Mouse (Mus musculus) cortical plate, adult 2 months (tissue): ENCODE results near the gene Gar1. TPM values are rescaled to one million over a fixed set of nuclear protein-coding genes. Genes with fewer than 3 reads are reported as not detected.

ENCODE experiments used
- H3K27ac ChIP-seq: fragments of 200-500 bp; 2 replicates; pipeline ENCODE4 v1.5.1; 2012; ENCODE audit warnings: low read length, control low read depth, inconsistent platforms; ENCODE audit not compliant: insufficient read depth
- H3K4me1 ChIP-seq: fragments of 200-500 bp; 2 replicates; pipeline ENCODE4 v1.6.1; 2011; ENCODE audit warnings: low read length; ENCODE audit not compliant: control insufficient read depth, insufficient read depth
- H3K4me3 ChIP-seq: fragments of 200-500 bp; 2 replicates; pipeline ENCODE4 v1.5.1; 2011; ENCODE audit warnings: mild to moderate bottlenecking, low read length, control low read depth; ENCODE audit not compliant: insufficient read depth
- CTCF ChIP-seq: fragments of 200-500 bp; IDR thresholded peaks from 2 replicates; pipeline ENCODE4 v1.5.1; 2011; ENCODE audit warnings: mild to moderate bottlenecking, control low read depth, low read length; ENCODE audit not compliant: insufficient read depth; ENCODE audit errors: extremely low read depth
- POLR2A ChIP-seq: fragments of 200-500 bp; IDR thresholded peaks from 2 replicates; pipeline ENCODE4 v1.6.1; 2011; ENCODE audit warnings: mild to moderate bottlenecking, low read length, control low read depth; ENCODE audit not compliant: insufficient read depth; ENCODE audit errors: extremely low read depth
- polyA plus RNA-seq: library from polyadenylated mRNA; depleted of rRNA; stranded (reverse); fragments of >200 nt; gene quantifications from 2 replicates; pipeline ENCODE4 v1.2.3, GENCODE M21; 2012; rRNA removed

Gene Gar1
- polyA plus RNA-seq: 50.9 and 51.4 TPM in 2 replicates

DNA sequence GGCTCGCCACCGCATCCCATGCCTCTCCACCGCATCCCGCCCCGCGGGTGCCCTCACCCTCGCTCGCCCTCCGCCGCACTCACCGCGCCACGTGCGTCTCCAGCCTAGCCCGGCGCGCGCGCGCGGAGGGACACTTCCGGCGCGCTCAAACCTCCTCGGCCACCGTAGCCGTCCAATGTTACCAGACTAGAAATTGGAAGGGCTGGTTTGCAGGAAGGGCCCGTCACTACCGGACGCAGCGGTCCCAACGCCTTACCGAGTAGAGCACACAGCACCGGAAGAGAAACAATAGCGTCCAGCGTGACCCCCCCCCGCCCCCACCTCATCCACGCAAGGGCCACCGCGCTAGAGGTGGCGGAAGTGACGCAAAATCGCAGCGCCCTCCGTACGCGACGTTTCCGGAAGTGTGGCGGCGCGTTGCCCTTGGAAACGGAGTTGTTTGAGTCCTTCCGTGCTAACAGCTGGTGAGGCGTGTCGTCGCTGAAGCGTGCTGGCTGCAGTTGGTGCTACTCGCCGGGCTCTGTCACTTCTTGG lies at the start of gene Gar1:
TSS of gene Gar1 (minus strand) at position 362 of the 534 bp plus-strand sequence.
- H3K27ac ChIP-seq: 0 out of 2 replicates have a peak within 1 kb of the TSS, but pooled peaks have one; percentile 6
- TF ChIP-seq CTCF (no peak), POLR2A (peak; percentile 55; the same call in 1 of the 2 replicates)
- peaks cover 6% of the 10 kb centered on the region for H3K4me1 ChIP-seq
- H3K4me3 ChIP-seq: peak within 1 kb of the TSS; percentile 69

DNA sequence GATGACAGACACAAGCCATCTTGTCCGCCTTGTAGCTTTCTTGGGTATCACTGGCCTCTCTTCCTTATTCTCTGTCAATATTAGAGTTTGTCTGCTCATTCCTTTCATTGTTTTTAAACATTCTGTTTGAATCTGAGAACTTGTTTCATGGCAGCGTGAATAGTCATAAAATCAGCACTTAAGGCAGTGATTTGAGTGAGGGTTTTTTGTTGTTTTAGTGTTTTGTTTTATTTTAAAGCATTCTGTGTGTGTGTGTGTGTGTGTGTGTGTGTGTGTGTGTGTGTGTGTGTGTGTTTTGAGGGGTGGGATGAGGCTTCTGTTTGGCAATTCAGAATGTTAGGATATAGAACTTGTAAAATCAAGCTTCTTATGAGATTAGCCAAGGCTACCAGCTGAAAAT lies 48.7 kb upstream of the Gar1 start:
- Histone ChIP-seq H3K4me3 (0 out of 2 replicates have a peak overlapping the region, but pooled peaks have one; percentile 99), H3K4me1 (peaks cover 1% of the 10 kb centered on the region; the same call in 1 of the 2 replicates), H3K27ac (no peak overlapping the region)
- TF ChIP-seq POLR2A: no peak

DNA sequence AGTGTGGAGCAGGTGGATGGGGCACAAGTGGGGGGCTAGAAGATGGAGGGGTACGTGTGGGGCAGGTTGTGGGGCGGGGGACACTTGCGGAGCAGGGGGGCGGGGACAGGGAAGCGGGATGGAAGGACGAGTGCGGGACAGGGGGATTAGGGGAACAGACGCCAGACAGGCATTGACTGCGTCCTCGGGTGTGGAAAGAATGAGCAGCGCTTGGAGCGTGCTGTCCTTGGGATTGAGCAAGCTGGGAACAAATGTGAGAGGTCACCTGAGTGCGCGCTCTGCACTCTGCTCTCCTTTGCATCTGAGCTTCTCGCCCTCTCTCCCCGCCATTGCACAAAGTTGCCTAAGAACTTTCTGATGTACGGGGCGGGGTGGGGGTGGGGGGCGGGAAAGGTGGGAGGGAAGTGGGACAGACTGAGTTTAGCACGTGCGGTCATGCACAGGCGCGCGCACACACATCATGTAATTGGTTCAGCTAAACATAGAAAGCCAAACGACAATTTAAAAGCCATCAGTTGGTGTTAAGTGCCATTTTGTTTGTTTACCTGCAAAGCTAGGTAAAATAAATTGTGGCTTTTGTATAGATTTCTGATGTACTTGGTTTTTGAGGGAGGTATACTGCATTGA lies 48.0 kb upstream of the Gar1 start:
- peak overlapping the region; percentile 99 for H3K4me3 ChIP-seq
- TF ChIP-seq CTCF: no peak
- H3K27ac ChIP-seq: no peak overlapping the region
- peaks cover 1% of the 10 kb centered on the region; the same call in 1 of the 2 replicates for H3K4me1 ChIP-seq

DNA sequence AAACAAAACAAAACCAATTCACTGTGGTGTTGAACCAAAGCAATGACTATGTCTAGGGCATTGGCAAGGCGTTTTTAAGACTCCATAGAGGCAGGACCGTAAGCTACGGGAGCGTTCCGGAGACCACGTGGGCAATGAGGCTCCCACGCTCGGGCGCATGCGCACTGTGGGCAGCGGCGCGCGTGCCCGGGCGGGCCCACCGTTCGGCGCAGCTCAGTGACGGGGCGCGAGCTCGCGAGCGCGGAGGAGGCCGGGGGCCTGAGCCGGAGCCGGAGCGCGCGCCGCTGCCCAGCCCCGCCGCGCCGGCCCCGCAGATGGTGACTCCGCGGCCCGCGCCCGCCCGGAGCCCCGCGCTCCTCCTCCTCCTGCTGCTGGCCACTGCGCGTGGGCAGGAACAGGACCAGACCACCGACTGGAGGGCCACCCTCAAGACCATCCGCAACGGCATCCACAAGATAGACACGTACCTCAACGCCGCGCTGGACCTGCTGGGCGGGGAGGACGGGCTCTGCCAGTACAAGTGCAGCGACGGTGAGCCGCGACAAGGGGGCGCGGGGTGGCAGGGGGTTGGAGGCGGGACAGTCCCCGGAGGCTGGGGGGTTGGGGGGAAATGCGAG lies 47.3 kb upstream of the Gar1 start, which contains the start of gene Pla2g12a:
TSS of gene Pla2g12a (plus strand) at position 202 of the 617 bp plus-strand sequence.
- no peak within 1 kb of the TSS; the same call in 1 of the 2 replicates for H3K27ac ChIP-seq
- H3K4me1 ChIP-seq: peaks cover 1% of the 10 kb centered on the region; the same call in 1 of the 2 replicates
- peak within 1 kb of the TSS; percentile 99 for H3K4me3 ChIP-seq
- no peak for TF ChIP-seq CTCF
- peak; percentile 71 for TF ChIP-seq POLR2A

DNA sequence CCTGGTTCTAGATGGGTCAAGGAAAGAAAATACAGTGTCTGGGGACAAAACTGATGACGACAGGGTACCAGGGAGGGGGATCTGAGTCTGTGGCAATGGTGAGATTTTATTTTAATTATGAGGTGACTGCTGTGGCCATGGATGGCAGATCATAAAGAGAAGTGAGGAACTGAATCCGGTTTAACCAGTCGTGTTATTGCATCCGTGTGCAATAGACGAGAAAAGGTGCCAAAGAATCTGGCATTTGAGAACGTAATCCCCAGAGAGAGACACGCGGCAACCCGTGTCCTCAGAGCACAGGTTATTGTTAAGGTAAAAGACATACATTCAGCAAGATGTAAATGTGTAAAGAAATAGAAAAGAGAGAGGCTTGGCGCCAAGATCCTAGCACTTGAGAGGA lies 46.1 kb upstream of the Gar1 start:
- Histone ChIP-seq H3K4me3 (no peak overlapping the region), H3K4me1 (peaks cover 1% of the 10 kb centered on the region; the same call in 1 of the 2 replicates), H3K27ac (no peak overlapping the region)
- TF ChIP-seq CTCF (no peak), POLR2A (no peak)

DNA sequence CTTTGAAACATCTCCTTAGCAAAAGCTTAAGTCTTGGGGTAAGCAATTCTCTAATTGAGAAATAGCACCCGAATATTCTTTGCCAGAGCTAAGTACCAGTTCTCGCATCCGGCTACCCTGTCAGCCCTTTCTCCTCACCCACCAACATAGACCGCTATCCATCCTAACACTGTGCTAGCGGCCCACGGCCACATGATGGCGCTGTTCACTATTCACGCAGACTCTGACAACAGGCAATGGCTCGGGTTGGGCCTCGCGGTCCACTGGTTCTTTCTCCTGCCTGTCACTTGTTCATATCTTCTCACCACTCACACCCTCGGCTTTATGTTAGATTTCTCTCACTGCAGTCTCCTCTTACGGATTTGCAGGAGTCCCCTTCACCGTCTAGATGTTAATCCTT lies 32.5 kb upstream of the Gar1 start:
- Histone ChIP-seq H3K4me1 (no peaks in the 10 kb centered on the region), H3K4me3 (no peak overlapping the region), H3K27ac (no peak overlapping the region)
- no peak for TF ChIP-seq POLR2A
- peak; percentile 36 for TF ChIP-seq CTCF

DNA sequence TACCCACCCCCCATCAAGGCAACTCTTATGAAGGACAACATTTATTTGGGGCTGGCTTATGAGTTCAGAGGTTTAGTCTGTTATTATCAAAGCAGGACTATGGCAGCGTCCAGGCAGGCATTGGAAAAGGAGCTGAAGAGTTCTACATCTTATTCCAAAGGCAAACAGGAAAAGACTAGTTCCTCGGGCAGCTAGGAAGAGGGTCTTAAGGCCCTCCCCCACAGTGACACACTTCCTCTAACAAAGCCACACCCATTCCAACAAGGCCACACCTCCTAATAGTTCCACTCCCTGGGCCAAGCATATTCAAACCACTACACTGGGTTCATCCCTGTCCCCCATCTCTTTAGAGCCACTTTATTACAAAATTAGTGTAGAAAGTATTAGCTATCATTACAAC lies 31.4 kb upstream of the Gar1 start:
- Histone ChIP-seq H3K27ac (no peak overlapping the region), H3K4me1 (no peaks in the 10 kb centered on the region), H3K4me3 (no peak overlapping the region)
- TF ChIP-seq POLR2A: no peak
- TF ChIP-seq CTCF: no peak

DNA sequence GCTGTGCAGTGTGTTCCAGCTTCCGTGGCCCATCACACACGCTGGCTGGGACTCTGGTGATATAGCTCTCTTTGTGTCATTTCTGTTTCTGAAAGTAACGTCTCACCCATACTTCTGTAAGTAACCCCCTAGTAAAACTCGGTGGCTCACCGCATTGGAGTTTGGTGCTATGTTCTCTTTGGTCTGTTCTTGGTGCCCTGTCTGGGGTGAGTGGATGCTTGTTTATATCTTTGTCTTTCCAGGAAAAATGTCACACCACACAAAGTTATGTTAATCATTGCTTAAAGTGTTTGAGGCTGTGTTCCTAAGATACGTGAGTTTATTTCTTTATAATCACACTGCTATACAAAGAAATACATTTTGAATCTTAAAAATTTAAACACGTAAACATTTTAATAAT lies 15.7 kb upstream of the Gar1 start:
- H3K27ac ChIP-seq: no peak overlapping the region
- no peak overlapping the region for H3K4me3 ChIP-seq
- no peaks in the 10 kb centered on the region for H3K4me1 ChIP-seq
- no peak for TF ChIP-seq CTCF

DNA sequence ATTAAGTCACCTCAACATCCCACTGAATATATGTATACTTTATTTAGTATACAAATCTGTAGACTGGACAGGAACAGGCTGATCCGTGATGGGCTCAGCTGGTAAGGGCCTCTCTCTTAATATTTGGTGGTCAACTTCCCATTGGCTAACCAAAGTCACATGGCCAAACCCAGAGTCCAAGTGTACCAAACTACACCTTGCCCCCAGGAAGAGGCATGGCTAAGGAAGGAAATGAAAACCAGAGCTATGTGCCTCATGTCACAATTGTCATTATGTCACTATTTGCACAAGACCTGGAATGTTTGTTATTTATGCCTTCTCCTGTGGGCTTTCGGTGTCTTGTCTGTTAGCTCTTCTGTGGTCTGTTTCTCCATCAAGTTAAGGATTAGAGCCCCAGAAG lies 14.7 kb upstream of the Gar1 start:
- TF ChIP-seq POLR2A: no peak
- no peak for TF ChIP-seq CTCF
- no peaks in the 10 kb centered on the region for H3K4me1 ChIP-seq
- H3K27ac ChIP-seq: no peak overlapping the region

DNA sequence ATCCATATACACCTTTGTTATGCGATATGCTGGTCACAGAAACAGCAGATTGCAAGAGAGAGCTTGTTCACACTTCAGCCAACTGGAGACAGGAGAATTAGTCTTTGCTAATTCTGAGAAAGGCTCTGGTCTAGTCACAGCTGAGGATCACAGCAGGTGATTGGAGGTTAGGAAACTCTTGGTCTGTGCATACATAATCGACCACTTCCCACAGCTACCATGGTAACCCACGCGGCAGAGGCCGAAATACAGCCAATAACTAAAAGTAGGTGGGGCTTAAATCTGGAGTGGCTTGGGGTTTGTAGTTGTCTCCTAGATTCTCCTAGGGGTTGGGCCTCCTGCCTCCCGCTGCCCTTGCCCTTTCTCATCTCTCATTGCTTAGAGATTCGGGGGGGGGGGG lies 6.8 kb upstream of the Gar1 start:
- TF ChIP-seq CTCF (no peak), POLR2A (no peak)
- Histone ChIP-seq H3K4me3 (no peak overlapping the region), H3K4me1 (no peaks in the 10 kb centered on the region), H3K27ac (no peak overlapping the region)

More for the DNA sequence above, 14.7 kb upstream of the Gar1 start:
- no peak overlapping the region for H3K4me3 ChIP-seq
